Mouse (Mus musculus) forebrain, embryonic 15.5 days (tissue): ENCODE data around the gene Gm20604. TPM values are rescaled to one million over a fixed set of nuclear protein-coding genes. Genes with fewer than 3 reads are reported as not detected.

Experiments
- ATAC-seq: fragments of 200-750 bp; cut with Nextera tagmentation; replicated peaks from 2 replicates; pipeline ENCODE4 v1.8.0; 2017; ENCODE audit warnings: mild to moderate bottlenecking, moderate TSS enrichment, moderate library complexity
- H3K27ac ChIP-seq: fragments of 300-500 bp; sonication (generic); replicated peaks from 2 replicates; pipeline ENCODE4 v1.5.1; 2015; ENCODE audit warnings: mild to moderate bottlenecking, inconsistent platforms
- H3K27me3 ChIP-seq: fragments of 300-500 bp; sonication (generic); 2 replicates; pipeline ENCODE4 v1.6.1; 2015; ENCODE audit warnings: inconsistent platforms
- H3K36me3 ChIP-seq: fragments of 300-500 bp; sonication (generic); 2 replicates; pipeline ENCODE4 v1.6.1; 2015; ENCODE audit warnings: mild to moderate bottlenecking, inconsistent platforms
- H3K4me1 ChIP-seq: fragments of 300-500 bp; sonication (generic); 2 replicates; pipeline ENCODE4 v1.6.1; 2015; ENCODE audit warnings: inconsistent platforms
- H3K4me2 ChIP-seq: fragments of 300-500 bp; sonication (generic); replicated peaks from 2 replicates; pipeline ENCODE4 v1.6.1; 2015; ENCODE audit warnings: mild to moderate bottlenecking, inconsistent platforms
- H3K4me3 ChIP-seq: fragments of 300-500 bp; sonication (generic); 2 replicates; pipeline ENCODE4 v1.5.1; 2015; ENCODE audit warnings: mild to moderate bottlenecking, inconsistent platforms
- H3K9ac ChIP-seq: fragments of 300-500 bp; sonication (generic); replicated peaks from 2 replicates; pipeline ENCODE4 v1.6.1; 2015; ENCODE audit warnings: mild to moderate bottlenecking, inconsistent platforms
- H3K9me3 ChIP-seq: fragments of 300-500 bp; sonication (generic); 2 replicates; pipeline ENCODE4 v1.6.1; 2016; ENCODE audit warnings: inconsistent platforms
- WGBS: fragments of 180-500 bp; shearing (Covaris S2); methylation state at CpG from one replicate; pipeline ENCODE4 v1.1.7; 2015; ENCODE audit warnings: mixed read lengths; 5-methylcytosine and 5-hydroxymethylcytosine counted together
- polyA plus RNA-seq: library from polyadenylated mRNA; unstranded; fragments of >200 nt; fragmentation: Nextera tagmentation; extraction: Ambion mirVana; gene quantifications from 2 replicates; pipeline ENCODE4 v1.2.1, GENCODE M21; 2015

Gm20604 gene
- polyA plus RNA-seq, result 37.6 and 37.8 TPM in 2 replicates

- no peak for ATAC-seq
- Histone ChIP-seq H3K9ac (peak within 1 kb of the TSS; percentile 87), H3K27ac (peak within 1 kb of the TSS; percentile 83), H3K36me3 (peaks cover 8% of the 10 kb centered on the region; the same call in 1 of the 2 replicates), H3K4me3 (peak within 1 kb of the TSS; percentile 94), H3K4me2 (peak within 1 kb of the TSS; percentile 87), H3K27me3 (no peaks in the 10 kb centered on the region), H3K9me3 (no peaks in the 10 kb centered on the region), H3K4me1 (peaks cover 42% of the 10 kb centered on the region)
- WGBS, result under 1% methylated on average over 10 of the region's 10 CpGs
Measured at GRCm38 (mm10) chr12:102758403-102758756, at the start of gene Gm20604. Gene Gm20604, minus strand, starts transcription at chr12:102758672.

DNA sequence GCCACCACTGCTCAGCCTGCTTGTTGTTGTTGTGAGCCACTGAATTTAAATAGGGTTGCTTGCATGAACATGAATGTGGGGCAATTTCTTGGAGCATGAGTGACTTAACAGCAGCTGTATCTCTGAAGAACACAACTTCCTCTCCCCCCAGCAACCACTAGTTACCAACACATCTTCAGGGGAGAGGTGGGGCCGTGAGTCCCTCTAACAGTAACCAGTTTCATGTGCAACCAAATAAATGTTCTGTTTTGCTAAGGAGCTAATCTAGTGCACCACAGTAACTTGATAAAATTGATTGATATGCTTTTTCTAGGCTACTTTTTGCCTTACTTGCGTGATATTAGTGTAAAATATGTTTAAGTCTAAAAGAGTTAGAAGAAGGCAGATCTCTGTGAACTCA is 41.1 kb upstream of the Gm20604 start:
- WGBS, result 100% methylated on average over 2 of the region's 2 CpGs
- H3K9me3 ChIP-seq, result no peaks in the 10 kb centered on the region
- no peaks in the 10 kb centered on the region for H3K4me1 ChIP-seq
- H3K27ac ChIP-seq, result no peak overlapping the region
- no peak for ATAC-seq
- no peaks in the 10 kb centered on the region for H3K27me3 ChIP-seq
- no peak overlapping the region for H3K4me2 ChIP-seq
- no peak overlapping the region for H3K4me3 ChIP-seq
- peaks cover 8% of the 10 kb centered on the region; the same call in 1 of the 2 replicates for H3K36me3 ChIP-seq
- H3K9ac ChIP-seq, result no peak overlapping the region

DNA sequence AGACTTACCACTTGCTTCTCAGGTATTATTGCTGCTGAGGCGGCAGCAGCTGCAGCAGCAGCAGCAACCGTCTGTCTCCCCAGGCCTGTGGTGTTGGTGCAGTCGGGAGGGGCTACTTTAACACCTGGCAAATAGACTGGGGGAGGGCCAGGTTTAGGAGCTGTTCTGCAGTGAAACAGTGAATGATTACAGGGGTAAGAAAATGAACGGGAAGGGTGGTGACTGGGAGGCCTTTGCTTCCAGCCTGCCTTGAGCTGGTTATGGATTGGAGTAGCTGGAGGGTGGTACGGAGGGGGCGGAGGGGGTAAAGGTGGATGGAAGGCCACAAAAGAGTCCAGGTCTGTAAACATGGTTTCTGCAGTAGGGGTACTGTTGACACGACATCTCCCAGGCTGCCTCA is 29.5 kb upstream of the Gm20604 start:
- no peak overlapping the region for H3K4me3 ChIP-seq
- WGBS, result 91% methylated on average over 7 of the region's 7 CpGs
- no peak overlapping the region for H3K4me2 ChIP-seq
- no peaks in the 10 kb centered on the region for H3K4me1 ChIP-seq
- H3K36me3 ChIP-seq, result peaks cover 62% of the 10 kb centered on the region
- H3K27me3 ChIP-seq, result no peaks in the 10 kb centered on the region
- no peaks in the 10 kb centered on the region for H3K9me3 ChIP-seq
- H3K27ac ChIP-seq, result no peak overlapping the region
- no peak overlapping the region for H3K9ac ChIP-seq
- ATAC-seq, result no peak

DNA sequence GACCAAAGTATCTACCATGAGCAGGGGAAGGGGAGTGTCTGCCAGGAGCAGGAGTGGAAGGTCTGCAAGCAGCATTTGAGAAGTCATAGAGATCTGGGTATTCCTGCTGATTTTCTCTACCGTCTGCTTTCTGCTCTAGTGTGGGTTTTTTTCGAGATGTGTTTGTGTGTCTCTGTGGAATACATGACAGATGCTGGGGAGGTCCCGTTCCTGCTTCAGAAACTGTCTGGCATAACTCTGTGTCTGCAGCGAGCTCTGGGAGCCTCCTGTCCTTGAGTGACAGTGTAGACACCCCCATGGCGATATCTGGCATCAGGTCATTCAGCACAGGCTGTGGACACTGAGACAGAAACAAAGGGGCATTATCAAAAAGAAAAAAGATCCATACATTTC is 27.1 kb upstream of the Gm20604 start:
- H3K4me1 ChIP-seq, result no peaks in the 10 kb centered on the region
- no peaks in the 10 kb centered on the region for H3K27me3 ChIP-seq
- H3K9me3 ChIP-seq, result no peaks in the 10 kb centered on the region
- no peak for ATAC-seq
- no peak overlapping the region for H3K27ac ChIP-seq
- WGBS, result 84% methylated on average over 5 of the region's 5 CpGs
- H3K36me3 ChIP-seq, result peaks cover 46% of the 10 kb centered on the region
- H3K9ac ChIP-seq, result no peak overlapping the region
- no peak overlapping the region for H3K4me2 ChIP-seq
- H3K4me3 ChIP-seq, result no peak overlapping the region

DNA sequence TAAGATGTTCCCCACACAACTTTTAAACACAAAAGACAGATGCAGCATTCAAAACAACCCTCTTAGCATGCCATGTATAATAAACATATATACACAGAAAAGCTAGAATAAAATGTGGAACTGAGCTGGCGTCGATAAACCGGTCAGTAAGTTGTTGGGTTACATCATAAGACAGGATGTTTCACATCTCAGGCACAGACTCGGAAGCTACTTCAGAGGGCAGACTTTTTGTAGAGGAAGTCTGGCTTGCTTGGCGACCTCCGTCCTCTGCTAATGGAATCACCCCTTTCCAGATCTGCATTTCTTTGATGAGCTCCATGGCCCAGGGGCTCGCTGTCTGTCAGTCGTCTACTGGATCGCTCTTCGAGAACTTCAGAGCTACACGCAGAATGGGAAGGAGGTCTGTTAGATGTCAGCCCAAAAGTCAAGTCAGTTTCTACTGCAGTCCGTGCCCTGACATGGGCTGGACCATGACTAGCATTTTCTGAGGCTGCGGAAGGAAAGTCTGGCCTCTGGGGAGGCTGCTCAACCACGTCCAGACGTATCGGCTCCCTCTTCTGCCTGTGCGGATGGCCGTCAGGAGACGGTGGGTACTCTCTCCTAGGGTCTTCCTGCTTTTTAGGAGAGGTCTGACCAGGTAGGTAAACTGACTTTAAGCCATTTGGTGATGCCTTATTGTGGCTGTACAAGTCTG is 26.6 kb upstream of the Gm20604 start:
- Histone ChIP-seq H3K4me3 (no peak overlapping the region), H3K9me3 (no peaks in the 10 kb centered on the region), H3K27me3 (no peaks in the 10 kb centered on the region), H3K4me2 (no peak overlapping the region), H3K4me1 (no peaks in the 10 kb centered on the region), H3K27ac (no peak overlapping the region), H3K9ac (no peak overlapping the region), H3K36me3 (peaks cover 43% of the 10 kb centered on the region)
- ATAC-seq, result no peak
- WGBS, result 91% methylated on average over 19 of the region's 19 CpGs

- Histone ChIP-seq H3K27me3 (no peaks in the 10 kb centered on the region), H3K4me3 (no peak overlapping the region), H3K4me2 (no peak overlapping the region), H3K9ac (no peak overlapping the region), H3K9me3 (no peaks in the 10 kb centered on the region), H3K27ac (no peak overlapping the region), H3K4me1 (no peaks in the 10 kb centered on the region), H3K36me3 (peaks cover 31% of the 10 kb centered on the region)
- 95% methylated on average over 5 of the region's 5 CpGs for WGBS
- ATAC-seq, result no peak
Measured at GRCm38 (mm10) chr12:102782841-102783240, 24.4 kb upstream of the Gm20604 start.

- Histone ChIP-seq H3K4me3 (no peak overlapping the region), H3K4me2 (no peak overlapping the region), H3K9me3 (no peaks in the 10 kb centered on the region), H3K36me3 (peaks cover 37% of the 10 kb centered on the region), H3K27me3 (no peaks in the 10 kb centered on the region), H3K9ac (no peak overlapping the region), H3K4me1 (no peaks in the 10 kb centered on the region), H3K27ac (no peak overlapping the region)
- ATAC-seq, result no peak
- WGBS, result 59% methylated on average over 3 of the region's 3 CpGs
Measured at GRCm38 (mm10) chr12:102779452-102779851, 21.0 kb upstream of the Gm20604 start.

- H3K9ac ChIP-seq, result no peak overlapping the region
- no peaks in the 10 kb centered on the region for H3K9me3 ChIP-seq
- no peaks in the 10 kb centered on the region for H3K4me1 ChIP-seq
- H3K36me3 ChIP-seq, result peaks cover 42% of the 10 kb centered on the region
- H3K4me3 ChIP-seq, result no peak overlapping the region
- WGBS, result 91% methylated on average over 5 of the region's 5 CpGs
- ATAC-seq, result no peak
- no peak overlapping the region for H3K27ac ChIP-seq
- H3K4me2 ChIP-seq, result no peak overlapping the region
- H3K27me3 ChIP-seq, result no peaks in the 10 kb centered on the region
Measured at GRCm38 (mm10) chr12:102778151-102778550, 19.7 kb upstream of the Gm20604 start.

DNA sequence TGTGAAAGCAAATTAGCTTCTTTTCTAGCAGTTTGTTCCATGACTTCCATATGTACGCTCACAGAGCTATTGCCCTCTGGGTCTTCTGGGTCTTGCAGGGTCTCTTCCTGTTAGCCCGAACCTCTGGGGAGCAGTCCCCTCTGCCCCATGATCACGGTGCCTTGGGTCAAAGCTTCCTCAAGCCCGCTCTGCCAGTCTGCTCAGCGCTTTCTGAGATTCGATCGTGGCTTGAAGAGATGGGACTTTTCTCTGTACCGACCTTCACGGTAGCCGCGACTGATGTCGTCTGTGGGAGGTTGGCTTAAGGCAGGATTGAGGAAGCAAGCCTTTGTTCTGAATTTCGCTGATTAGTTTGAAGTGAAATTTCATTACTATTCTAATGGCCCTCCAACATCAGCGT is 17.6 kb upstream of the Gm20604 start:
- H3K9ac ChIP-seq, result no peak overlapping the region
- H3K9me3 ChIP-seq, result no peaks in the 10 kb centered on the region
- 92% methylated on average over 14 of the region's 14 CpGs for WGBS
- H3K4me1 ChIP-seq, result no peaks in the 10 kb centered on the region
- H3K4me2 ChIP-seq, result no peak overlapping the region
- H3K27ac ChIP-seq, result no peak overlapping the region
- no peaks in the 10 kb centered on the region for H3K27me3 ChIP-seq
- H3K36me3 ChIP-seq, result peaks cover 61% of the 10 kb centered on the region
- no peak for ATAC-seq
- H3K4me3 ChIP-seq, result no peak overlapping the region

DNA sequence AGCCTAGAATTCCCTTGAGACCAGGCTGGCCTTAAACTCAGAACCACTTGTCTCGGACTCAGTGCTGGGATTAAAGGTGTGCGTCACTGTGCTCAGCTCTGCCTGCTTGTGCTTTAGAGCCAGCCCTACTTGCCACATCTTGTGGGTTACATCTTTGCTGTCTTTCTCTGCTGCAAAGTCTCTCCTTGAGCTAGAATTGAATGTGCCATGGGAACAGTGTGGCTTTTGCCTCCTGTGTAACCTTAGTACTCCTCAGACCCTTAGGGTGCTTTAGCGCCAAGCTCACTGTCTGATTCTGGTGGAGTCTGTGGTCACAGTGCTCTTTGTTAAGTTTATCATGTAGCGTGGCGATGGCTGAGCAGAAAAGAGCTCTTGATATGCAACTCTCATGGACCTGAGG is 14.2 kb upstream of the Gm20604 start:
- H3K27me3 ChIP-seq, result no peaks in the 10 kb centered on the region
- no peak overlapping the region for H3K9ac ChIP-seq
- no peak for ATAC-seq
- H3K4me2 ChIP-seq, result no peak overlapping the region
- no peaks in the 10 kb centered on the region for H3K9me3 ChIP-seq
- H3K36me3 ChIP-seq, result peaks cover 89% of the 10 kb centered on the region
- H3K27ac ChIP-seq, result no peak overlapping the region
- H3K4me1 ChIP-seq, result no peaks in the 10 kb centered on the region
- no peak overlapping the region for H3K4me3 ChIP-seq
- 95% methylated on average over 5 of the region's 5 CpGs for WGBS

DNA sequence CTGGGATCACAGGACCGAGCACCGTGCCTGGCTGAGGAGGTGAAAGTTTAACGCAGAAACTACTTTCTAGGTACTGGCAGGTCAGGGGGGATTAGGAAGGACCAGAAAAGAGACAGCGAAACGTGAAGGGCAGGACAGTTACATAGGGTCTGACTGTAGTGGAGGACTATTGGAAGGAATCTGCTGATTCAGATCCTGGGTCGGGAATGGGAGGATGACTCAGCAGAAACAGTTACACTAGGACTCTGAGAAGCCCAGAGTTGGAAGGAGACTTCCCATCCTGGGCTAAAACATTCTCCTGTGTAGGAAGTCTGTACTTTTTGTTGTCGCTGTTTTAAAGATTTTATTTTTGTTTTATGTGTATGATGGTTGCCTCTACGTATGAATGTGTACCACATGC is 13.1 kb upstream of the Gm20604 start:
- no peak overlapping the region for H3K4me2 ChIP-seq
- H3K4me3 ChIP-seq, result no peak overlapping the region
- ATAC-seq, result no peak
- no peak overlapping the region for H3K9ac ChIP-seq
- 95% methylated on average over 8 of the region's 8 CpGs for WGBS
- no peaks in the 10 kb centered on the region for H3K9me3 ChIP-seq
- H3K27me3 ChIP-seq, result no peaks in the 10 kb centered on the region
- H3K36me3 ChIP-seq, result peaks cover 88% of the 10 kb centered on the region
- no peak overlapping the region for H3K27ac ChIP-seq
- no peaks in the 10 kb centered on the region for H3K4me1 ChIP-seq

- H3K9ac ChIP-seq, result no peak overlapping the region
- H3K9me3 ChIP-seq, result no peaks in the 10 kb centered on the region
- no peak overlapping the region for H3K4me2 ChIP-seq
- no peak overlapping the region for H3K27ac ChIP-seq
- no peak for ATAC-seq
- no peaks in the 10 kb centered on the region for H3K4me1 ChIP-seq
- 90% methylated on average over 4 of the region's 4 CpGs for WGBS
- H3K27me3 ChIP-seq, result no peaks in the 10 kb centered on the region
- no peak overlapping the region for H3K4me3 ChIP-seq
- H3K36me3 ChIP-seq, result peaks cover 90% of the 10 kb centered on the region
Measured at GRCm38 (mm10) chr12:102769000-102769399, 10.5 kb upstream of the Gm20604 start.

DNA sequence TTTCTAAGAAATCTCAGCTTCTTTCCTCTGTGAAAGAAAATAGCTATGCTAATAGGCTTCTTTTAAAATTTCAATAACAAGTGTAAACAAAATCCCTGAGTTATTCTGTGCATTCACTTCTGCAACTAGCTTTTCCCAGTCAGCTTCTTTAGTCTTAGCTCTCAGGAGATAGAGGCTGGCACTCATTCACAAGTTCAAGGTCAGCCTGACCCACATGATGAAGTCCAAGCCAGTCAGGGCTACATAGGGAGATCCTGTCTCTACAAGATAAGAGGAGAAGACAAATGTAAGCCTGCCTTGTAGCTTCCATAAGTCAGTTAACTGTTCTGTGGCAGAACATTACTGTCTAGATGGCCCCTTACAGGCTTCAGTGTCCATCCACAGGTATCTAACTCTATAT is 5.2 kb upstream of the Gm20604 start:
- Histone ChIP-seq H3K27me3 (no peaks in the 10 kb centered on the region), H3K4me1 (peaks cover 16% of the 10 kb centered on the region), H3K9me3 (no peaks in the 10 kb centered on the region), H3K9ac (no peak overlapping the region), H3K4me3 (no peak overlapping the region), H3K27ac (no peak overlapping the region), H3K4me2 (no peak overlapping the region), H3K36me3 (peaks cover 54% of the 10 kb centered on the region)
- ATAC-seq, result no peak
